Mouse (Mus musculus): ENCODE results near the gene Rnf7. TPM values are rescaled to one million over a fixed set of nuclear protein-coding genes. Genes with fewer than 3 reads are reported as not detected.
"Not testable (repeated sequence)": the region's sequence is repeated elsewhere in the genome, so short reads cannot be mapped to it uniquely, and the experiment has no call there.

Rnf7 gene
- polyA plus RNA-seq, 1 experiment from 2014 or later: 268 TPM

GRCm38 (mm10) chr9:96483648-96484047 is 5.2 kb upstream of the Rnf7 start:
- no peaks in the 10 kb centered on the region for H3K4me1 ChIP-seq (ENCODE audit: control insufficient read depth, insufficient read depth, low read length)
- no peak overlapping the region for H3K4me3 ChIP-seq (ENCODE audit: low read depth, low read length)
- H3K4me2 ChIP-seq: no peak overlapping the region
- H3K9ac ChIP-seq (ENCODE audit: low read depth, low read length): no peak overlapping the region
- H3K9me3 ChIP-seq (replicated peaks; ENCODE audit: control insufficient read depth, low read length): no peaks in the 10 kb centered on the region
- H3K36me3 ChIP-seq (ENCODE audit: control insufficient read depth, insufficient read depth, low read length): no peaks in the 10 kb centered on the region
- 60% methylated on average over 2 of the region's 2 CpGs for WGBS (ENCODE audit: insufficient replicate concordance)
- H3K27me3 ChIP-seq (ENCODE audit: control insufficient read depth, insufficient read depth, low read length): no peaks in the 10 kb centered on the region
- no peak overlapping the region for H3K27ac ChIP-seq (ENCODE audit: low read depth, low read length)
- ATAC-seq (replicated peaks; ENCODE audit: insufficient number of reproducible peaks, low FRiP score, low TSS enrichment): no peak

GRCm38 (mm10) chr9:96483028-96483427 is 4.6 kb upstream of the Rnf7 start:
- H3K4me3 ChIP-seq (ENCODE audit: low read depth, low read length): no peak overlapping the region
- no peaks in the 10 kb centered on the region for H3K9me3 ChIP-seq (replicated peaks; ENCODE audit: control insufficient read depth, low read length)
- no peak overlapping the region for H3K4me2 ChIP-seq
- no peak for ATAC-seq (replicated peaks; ENCODE audit: insufficient number of reproducible peaks, low FRiP score, low TSS enrichment)
- H3K9ac ChIP-seq (ENCODE audit: low read depth, low read length): no peak overlapping the region
- no peaks in the 10 kb centered on the region for H3K36me3 ChIP-seq (ENCODE audit: control insufficient read depth, insufficient read depth, low read length)
- no peaks in the 10 kb centered on the region for H3K4me1 ChIP-seq (ENCODE audit: control insufficient read depth, insufficient read depth, low read length)
- no peak overlapping the region for H3K27ac ChIP-seq (ENCODE audit: low read depth, low read length)
- 50% methylated on average over 3 of the region's 3 CpGs for WGBS (ENCODE audit: insufficient replicate concordance)
- no peaks in the 10 kb centered on the region for H3K27me3 ChIP-seq (ENCODE audit: control insufficient read depth, insufficient read depth, low read length)

GRCm38 (mm10) chr9:96472356-96472755 is 6.1 kb downstream of the Rnf7 start:
- no peak for ATAC-seq (replicated peaks; ENCODE audit: insufficient number of reproducible peaks, low FRiP score, low TSS enrichment)
- Histone ChIP-seq H3K36me3 (ENCODE audit: control insufficient read depth, insufficient read depth, low read length) (peaks cover 10% of the 10 kb centered on the region; the same call in 1 of the 2 replicates), H3K4me3 (ENCODE audit: low read depth, low read length) (no peak overlapping the region), H3K27me3 (ENCODE audit: control insufficient read depth, insufficient read depth, low read length) (no peaks in the 10 kb centered on the region), H3K4me2 (no peak overlapping the region), H3K9ac (ENCODE audit: low read depth, low read length) (no peak overlapping the region), H3K4me1 (ENCODE audit: control insufficient read depth, insufficient read depth, low read length) (peaks cover 5% of the 10 kb centered on the region; the same call in 1 of the 2 replicates), H3K9me3 (replicated peaks; ENCODE audit: control insufficient read depth, low read length) (no peaks in the 10 kb centered on the region), H3K27ac (ENCODE audit: low read depth, low read length) (no peak overlapping the region)
- WGBS (ENCODE audit: insufficient replicate concordance): 85% methylated on average over 3 of the region's 3 CpGs

GRCm38 (mm10) chr9:96471681-96472080 is 6.8 kb downstream of the Rnf7 start:
- not testable (repeated sequence) for H3K4me2 ChIP-seq; H3K27ac ChIP-seq (ENCODE audit: low read depth, low read length); H3K4me1 ChIP-seq (ENCODE audit: control insufficient read depth, insufficient read depth, low read length); ATAC-seq (replicated peaks; ENCODE audit: insufficient number of reproducible peaks, low FRiP score, low TSS enrichment); H3K9me3 ChIP-seq (replicated peaks; ENCODE audit: control insufficient read depth, low read length); H3K27me3 ChIP-seq (ENCODE audit: control insufficient read depth, insufficient read depth, low read length); H3K9ac ChIP-seq (ENCODE audit: low read depth, low read length); H3K4me3 ChIP-seq (ENCODE audit: low read depth, low read length)
- 95% methylated on average over 4 of the region's 4 CpGs for WGBS (ENCODE audit: insufficient replicate concordance)
- peaks cover 10% of the 10 kb centered on the region; the same call in 1 of the 2 replicates for H3K36me3 ChIP-seq (ENCODE audit: control insufficient read depth, insufficient read depth, low read length)

- H3K9me3 ChIP-seq (replicated peaks; ENCODE audit: control insufficient read depth, low read length): no peaks in the 10 kb centered on the region
- 0 out of 2 replicates have a peak, but pooled peaks cover 2% of the 10 kb centered on the region for H3K4me1 ChIP-seq (ENCODE audit: control insufficient read depth, insufficient read depth, low read length)
- H3K9ac ChIP-seq (ENCODE audit: low read depth, low read length): no peak overlapping the region
- H3K27me3 ChIP-seq (ENCODE audit: control insufficient read depth, insufficient read depth, low read length): no peaks in the 10 kb centered on the region
- no peak overlapping the region for H3K27ac ChIP-seq (ENCODE audit: low read depth, low read length)
- H3K4me2 ChIP-seq: no peak overlapping the region
- ATAC-seq (replicated peaks; ENCODE audit: insufficient number of reproducible peaks, low FRiP score, low TSS enrichment): no peak
- 90% methylated on average over 8 of the region's 8 CpGs for WGBS (ENCODE audit: insufficient replicate concordance)
- peaks cover 10% of the 10 kb centered on the region; the same call in 1 of the 2 replicates for H3K36me3 ChIP-seq (ENCODE audit: control insufficient read depth, insufficient read depth, low read length)
- no peak overlapping the region for H3K4me3 ChIP-seq (ENCODE audit: low read depth, low read length)
Observed at GRCm38 (mm10) chr9:96470266-96470974, 8.1 kb downstream of the Rnf7 start.

- no peaks in the 10 kb centered on the region for H3K27me3 ChIP-seq (ENCODE audit: control insufficient read depth, insufficient read depth, low read length)
- H3K4me1 ChIP-seq (ENCODE audit: control insufficient read depth, insufficient read depth, low read length): 0 out of 2 replicates have a peak, but pooled peaks cover 2% of the 10 kb centered on the region
- WGBS (ENCODE audit: insufficient replicate concordance): 68% methylated on average over 8 of the region's 8 CpGs
- no peaks in the 10 kb centered on the region for H3K9me3 ChIP-seq (replicated peaks; ENCODE audit: control insufficient read depth, low read length)
- H3K4me3 ChIP-seq (ENCODE audit: low read depth, low read length): no peak overlapping the region
- H3K9ac ChIP-seq (ENCODE audit: low read depth, low read length): no peak overlapping the region
- peaks cover 10% of the 10 kb centered on the region; the same call in 1 of the 2 replicates for H3K36me3 ChIP-seq (ENCODE audit: control insufficient read depth, insufficient read depth, low read length)
- no peak overlapping the region for H3K27ac ChIP-seq (ENCODE audit: low read depth, low read length)
- H3K4me2 ChIP-seq: no peak overlapping the region
- no peak for ATAC-seq (replicated peaks; ENCODE audit: insufficient number of reproducible peaks, low FRiP score, low TSS enrichment)
Observed at GRCm38 (mm10) chr9:96469556-96470265, 8.8 kb downstream of the Rnf7 start.

GRCm38 (mm10) chr9:96463708-96464107 is 14.8 kb downstream of the Rnf7 start:
- Histone ChIP-seq H3K9me3 (replicated peaks; ENCODE audit: control insufficient read depth, low read length) (peaks cover 8% of the 10 kb centered on the region; the same call in 1 of the 2 replicates), H3K27me3 (ENCODE audit: control insufficient read depth, insufficient read depth, low read length) (no peaks in the 10 kb centered on the region), H3K4me2 (no peak overlapping the region), H3K4me1 (ENCODE audit: control insufficient read depth, insufficient read depth, low read length) (no peaks in the 10 kb centered on the region), H3K36me3 (ENCODE audit: control insufficient read depth, insufficient read depth, low read length) (peaks cover 13% of the 10 kb centered on the region), H3K4me3 (ENCODE audit: low read depth, low read length) (no peak overlapping the region), H3K27ac (ENCODE audit: low read depth, low read length) (no peak overlapping the region), H3K9ac (ENCODE audit: low read depth, low read length) (no peak overlapping the region)
- ATAC-seq (replicated peaks; ENCODE audit: insufficient number of reproducible peaks, low FRiP score, low TSS enrichment): no peak
- WGBS (ENCODE audit: insufficient replicate concordance): 81% methylated on average over 10 of the region's 10 CpGs

- no peaks in the 10 kb centered on the region for H3K27me3 ChIP-seq (ENCODE audit: control insufficient read depth, insufficient read depth, low read length)
- H3K4me2 ChIP-seq: no peak overlapping the region
- 50% methylated on average over 1 of the region's 1 CpGs for WGBS (ENCODE audit: insufficient replicate concordance)
- H3K36me3 ChIP-seq (ENCODE audit: control insufficient read depth, insufficient read depth, low read length): peaks cover 8% of the 10 kb centered on the region
- H3K9ac ChIP-seq (ENCODE audit: low read depth, low read length): no peak overlapping the region
- H3K9me3 ChIP-seq (replicated peaks; ENCODE audit: control insufficient read depth, low read length): peaks cover 8% of the 10 kb centered on the region; the same call in 1 of the 2 replicates
- no peak overlapping the region for H3K27ac ChIP-seq (ENCODE audit: low read depth, low read length)
- ATAC-seq (replicated peaks; ENCODE audit: insufficient number of reproducible peaks, low FRiP score, low TSS enrichment): no peak
- no peaks in the 10 kb centered on the region for H3K4me1 ChIP-seq (ENCODE audit: control insufficient read depth, insufficient read depth, low read length)
- H3K4me3 ChIP-seq (ENCODE audit: low read depth, low read length): no peak overlapping the region
Observed at GRCm38 (mm10) chr9:96461607-96462006, 16.9 kb downstream of the Rnf7 start.

Data from heart, embryonic 11.5 days (tissue).